Mouse (Mus musculus): ENCODE data around the gene Hist1h2bq. TPM values are rescaled to one million over a fixed set of nuclear protein-coding genes. Genes with fewer than 3 reads are reported as not detected.

The Hist1h2bq gene
- total and polyA plus RNA-seq, 2 experiments from 2014 or later, result 3.8 to 311 TPM

GRCm38 (mm10) chr13:21781021-21781555, 28.9 kb downstream of the Hist1h2bq start:
- Histone ChIP-seq H3K4me2 (ENCODE audit: low read depth, low read length, poor library complexity, severe bottlenecking) (peak overlapping the region; percentile 86), H3K27me3 (ENCODE audit: insufficient read depth, low read length) (no peaks in the 10 kb centered on the region), H3K9ac (replicated peaks; ENCODE audit: low read length, poor library complexity, severe bottlenecking) (no peak overlapping the region), H3K4me1 (ENCODE audit: insufficient read depth, low read length) (peaks cover 11% of the 10 kb centered on the region), H3K4me3 (ENCODE audit: low read depth, low read length) (no peak overlapping the region), H3K36me3 (ENCODE audit: insufficient read depth, low read length) (no peaks in the 10 kb centered on the region), H3K9me3 (ENCODE audit: low read length) (no peaks in the 10 kb centered on the region), H3K27ac (ENCODE audit: low read depth, low read length) (no peak overlapping the region)
- ATAC-seq (ENCODE audit: low FRiP score), result no peak
- WGBS, result 42% methylated on average over 6 of the region's 6 CpGs
- no peak for TF ChIP-seq CTCF (IDR thresholded peaks at IDR 0.05)
- DNase-seq (ENCODE audit: low spot score), result no peak

DNA sequence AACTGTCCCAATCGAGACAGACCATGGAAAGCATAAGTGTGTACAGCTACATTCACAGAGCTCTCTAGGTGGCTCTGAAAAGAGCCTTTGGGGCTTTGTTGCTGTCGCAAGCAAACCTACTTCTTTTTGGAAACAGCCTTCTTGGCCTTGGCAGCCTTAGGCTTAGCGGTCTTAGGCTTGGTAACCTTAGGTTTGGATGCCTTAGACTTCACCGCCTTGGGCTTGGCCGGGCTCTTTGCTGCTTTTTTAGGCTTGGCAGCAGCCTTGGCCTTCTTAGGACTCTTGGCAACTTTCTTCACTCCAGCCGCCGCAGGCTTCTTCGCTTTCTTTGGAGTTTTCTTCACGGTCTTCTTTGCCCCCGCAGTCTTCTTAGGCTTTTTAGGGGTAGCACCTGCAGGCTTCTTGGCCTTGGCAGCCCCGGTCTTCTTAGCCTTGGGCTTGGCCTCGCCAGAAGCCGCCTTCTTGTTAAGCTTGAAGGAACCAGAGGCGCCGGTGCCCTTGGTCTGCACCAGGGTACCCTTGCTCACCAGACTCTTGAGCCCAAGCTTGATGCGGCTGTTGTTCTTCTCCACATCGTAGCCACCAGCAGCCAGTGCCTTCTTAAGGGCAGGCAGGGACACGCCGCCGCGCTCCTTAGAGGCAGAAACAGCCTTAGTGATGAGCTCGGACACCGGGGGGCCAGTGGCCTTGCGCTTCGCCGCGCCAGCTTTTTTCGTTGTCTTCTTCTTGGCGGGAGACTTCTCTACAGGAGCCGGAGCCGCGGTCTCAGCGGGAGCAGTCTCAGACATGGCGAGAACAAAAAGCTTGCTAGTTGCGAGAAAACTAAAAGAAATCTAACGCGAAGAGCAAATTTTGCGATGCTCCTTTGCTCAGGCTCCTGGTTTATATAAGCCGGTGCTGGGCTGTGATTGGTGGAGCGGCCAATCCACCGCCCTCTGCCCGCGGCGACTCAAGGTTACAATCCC, 29.9 kb downstream of the Hist1h2bq start, which contains the start of gene Hist1h1b:
TSS of gene Hist1h1b (minus strand) at position 859 of the 965 bp plus-strand sequence.
- Histone ChIP-seq H3K27ac (ENCODE audit: low read depth, low read length) (0 out of 2 replicates have a peak within 1 kb of the TSS, but pooled peaks have one; percentile 9), H3K36me3 (ENCODE audit: insufficient read depth, low read length) (no peaks in the 10 kb centered on the region), H3K9me3 (ENCODE audit: low read length) (no peaks in the 10 kb centered on the region), H3K9ac (replicated peaks; ENCODE audit: low read length, poor library complexity, severe bottlenecking) (peak within 1 kb of the TSS; percentile 51; the same call in 1 of the 2 replicates), H3K4me1 (ENCODE audit: insufficient read depth, low read length) (peaks cover 11% of the 10 kb centered on the region), H3K4me2 (ENCODE audit: low read depth, low read length, poor library complexity, severe bottlenecking) (peak within 1 kb of the TSS; percentile 86), H3K27me3 (ENCODE audit: insufficient read depth, low read length) (no peaks in the 10 kb centered on the region), H3K4me3 (ENCODE audit: low read depth, low read length) (peak within 1 kb of the TSS; percentile 52)
- WGBS, result 0% methylated on average over 44 of the region's 44 CpGs
- DNase-seq (ENCODE audit: low spot score), result peak; percentile 64
- no peak; the same call in 1 of the 2 replicates for ATAC-seq (ENCODE audit: low FRiP score)
- TF ChIP-seq CTCF (IDR thresholded peaks at IDR 0.05), result no peak

- Histone ChIP-seq H3K4me3 (ENCODE audit: low read depth, low read length) (peak overlapping the region; percentile 52), H3K36me3 (ENCODE audit: insufficient read depth, low read length) (no peaks in the 10 kb centered on the region), H3K4me2 (ENCODE audit: low read depth, low read length, poor library complexity, severe bottlenecking) (peak overlapping the region; percentile 86), H3K9ac (replicated peaks; ENCODE audit: low read length, poor library complexity, severe bottlenecking) (peak overlapping the region; percentile 51), H3K4me1 (ENCODE audit: insufficient read depth, low read length) (peaks cover 11% of the 10 kb centered on the region), H3K9me3 (ENCODE audit: low read length) (no peaks in the 10 kb centered on the region), H3K27ac (ENCODE audit: low read depth, low read length) (peak overlapping the region; percentile 34; the same call in 1 of the 2 replicates), H3K27me3 (ENCODE audit: insufficient read depth, low read length) (no peaks in the 10 kb centered on the region)
- no peak for TF ChIP-seq CTCF (IDR thresholded peaks at IDR 0.05)
- DNase-seq (ENCODE audit: low spot score) (peak; percentile 97), ATAC-seq (ENCODE audit: low FRiP score) (peak; percentile 94)
- 3% methylated on average over 33 of the region's 33 CpGs for WGBS
Measured at GRCm38 (mm10) chr13:21778814-21779766, 30.9 kb downstream of the Hist1h2bq start.

Small RNA genes lying within 50 kb of the gene (microRNA-seq; reads per million reads assigned to microRNA genes)
- gene Gm19658 (ENCODE audit: borderline number of aligned reads) (not detected), gene Gm44346 (ENCODE audit: borderline number of aligned reads) (not detected), gene Gm44466 (ENCODE audit: borderline number of aligned reads) (not detected)

Other genes with a start within 250 kb of the Hist1h2bq start
Only the 30 nearest of the 31 such genes appear.
- gene Olfr1364, start 228.4 kb downstream of the Hist1h2bq start, total RNA-seq (2014; rRNA removed), result not detected in 2 replicates
- not detected in 2 replicates for gene Olfr1364, start 228.4 kb downstream of the Hist1h2bq start, polyA plus RNA-seq (2015; fragmentation: Nextera tagmentation; extraction: Ambion mirVana)
- gene Olfr1362, start 196.2 kb downstream of the Hist1h2bq start, total RNA-seq (2014; rRNA removed), result not detected in 2 replicates
- gene Olfr1362, start 196.2 kb downstream of the Hist1h2bq start, polyA plus RNA-seq (2015; fragmentation: Nextera tagmentation; extraction: Ambion mirVana), result not detected in 2 replicates
- gene Olfr11, start 167.7 kb downstream of the Hist1h2bq start, total RNA-seq (2014; rRNA removed), result not detected in 2 replicates
- not detected in 2 replicates for gene Olfr11, start 167.7 kb downstream of the Hist1h2bq start, polyA plus RNA-seq (2015; fragmentation: Nextera tagmentation; extraction: Ambion mirVana)
- not detected in 2 replicates for gene Olfr1361, start 146.8 kb downstream of the Hist1h2bq start, total RNA-seq (2014; rRNA removed)
- gene Olfr1361, start 146.8 kb downstream of the Hist1h2bq start, polyA plus RNA-seq (2015; fragmentation: Nextera tagmentation; extraction: Ambion mirVana), result not detected in 2 replicates
- gene Olfr1360, start 132.8 kb downstream of the Hist1h2bq start, total RNA-seq (2014; rRNA removed), result not detected in 2 replicates
- not detected in 2 replicates for gene Olfr1360, start 132.8 kb downstream of the Hist1h2bq start, polyA plus RNA-seq (2015; fragmentation: Nextera tagmentation; extraction: Ambion mirVana)
- gene Olfr1359, start 112.1 kb downstream of the Hist1h2bq start, total RNA-seq (2014; rRNA removed), result not detected in 2 replicates
- not detected in 2 replicates for gene Olfr1359, start 112.1 kb downstream of the Hist1h2bq start, polyA plus RNA-seq (2015; fragmentation: Nextera tagmentation; extraction: Ambion mirVana)
- 87.0 and 175 TPM in 2 replicates for gene Hist1h2bl, start 94.1 kb downstream of the Hist1h2bq start, total RNA-seq (2014; rRNA removed)
- not detected in 2 replicates for gene Hist1h2bl, start 94.1 kb downstream of the Hist1h2bq start, polyA plus RNA-seq (2015; fragmentation: Nextera tagmentation; extraction: Ambion mirVana)
- gene Hist1h2ai, start 93.8 kb downstream of the Hist1h2bq start, total RNA-seq (2014; rRNA removed), result 253 and 398 TPM in 2 replicates
- 3.2 and 3.5 TPM in 2 replicates for gene Hist1h2ai, start 93.8 kb downstream of the Hist1h2bq start, polyA plus RNA-seq (2015; fragmentation: Nextera tagmentation; extraction: Ambion mirVana)
- gene Hist1h3h, start 92.5 kb downstream of the Hist1h2bq start, total RNA-seq (2014; rRNA removed), result 258 and 532 TPM in 2 replicates
- 2.0 TPM in 1 of 2 replicates, not detected in the other for gene Hist1h3h, start 92.5 kb downstream of the Hist1h2bq start, polyA plus RNA-seq (2015; fragmentation: Nextera tagmentation; extraction: Ambion mirVana)
- gene Hist1h2bm, start 88.2 kb downstream of the Hist1h2bq start, total RNA-seq (2014; rRNA removed), result 201 and 468 TPM in 2 replicates
- gene Hist1h2bm, start 88.2 kb downstream of the Hist1h2bq start, polyA plus RNA-seq (2015; fragmentation: Nextera tagmentation; extraction: Ambion mirVana), result 0.39 and 0.51 TPM in 2 replicates
- 304 and 479 TPM in 2 replicates for gene Hist1h4j, start 75.1 kb downstream of the Hist1h2bq start, total RNA-seq (2014; rRNA removed)
- 0.32 TPM in 1 of 2 replicates, not detected in the other for gene Hist1h4j, start 75.1 kb downstream of the Hist1h2bq start, polyA plus RNA-seq (2015; fragmentation: Nextera tagmentation; extraction: Ambion mirVana)
- gene Hist1h4k, start 59.7 kb downstream of the Hist1h2bq start, total RNA-seq (2014; rRNA removed), result 386 and 434 TPM in 2 replicates
- gene Hist1h4k, start 59.7 kb downstream of the Hist1h2bq start, polyA plus RNA-seq (2015; fragmentation: Nextera tagmentation; extraction: Ambion mirVana), result 0.80 and 2.1 TPM in 2 replicates
- gene Hist1h2ak, start 56.4 kb downstream of the Hist1h2bq start, total RNA-seq (2014; rRNA removed), result 254 and 276 TPM in 2 replicates
- gene Hist1h2ak, start 56.4 kb downstream of the Hist1h2bq start, polyA plus RNA-seq (2015; fragmentation: Nextera tagmentation; extraction: Ambion mirVana), result 2.4 and 4.6 TPM in 2 replicates
- gene Hist1h2bn, start 56.1 kb downstream of the Hist1h2bq start, total RNA-seq (2014; rRNA removed), result 212 and 326 TPM in 2 replicates
- gene Hist1h2bn, start 56.1 kb downstream of the Hist1h2bq start, polyA plus RNA-seq (2015; fragmentation: Nextera tagmentation; extraction: Ambion mirVana), result not detected in 2 replicates
- 54.7 and 116 TPM in 2 replicates for gene Hist1h1b, start 29.6 kb downstream of the Hist1h2bq start, total RNA-seq (2014; rRNA removed)
- 2.0 TPM in 2 replicates for gene Hist1h1b, start 29.6 kb downstream of the Hist1h2bq start, polyA plus RNA-seq (2015; fragmentation: Nextera tagmentation; extraction: Ambion mirVana)
- 282 and 525 TPM in 2 replicates for gene Hist1h3i, start 26.8 kb downstream of the Hist1h2bq start, total RNA-seq (2014; rRNA removed)
- gene Hist1h3i, start 26.8 kb downstream of the Hist1h2bq start, polyA plus RNA-seq (2015; fragmentation: Nextera tagmentation; extraction: Ambion mirVana), result 8.2 and 10.0 TPM in 2 replicates
- gene Hist1h2an, start 23.0 kb downstream of the Hist1h2bq start, total RNA-seq (2014; rRNA removed), result 145 and 318 TPM in 2 replicates
- not detected in 2 replicates for gene Hist1h2an, start 23.0 kb downstream of the Hist1h2bq start, polyA plus RNA-seq (2015; fragmentation: Nextera tagmentation; extraction: Ambion mirVana)
- gene Hist1h2bp, start 22.7 kb downstream of the Hist1h2bq start, total RNA-seq (2014; rRNA removed), result 41.9 and 77.2 TPM in 2 replicates
- 0.48 and 0.76 TPM in 2 replicates for gene Hist1h2bp, start 22.7 kb downstream of the Hist1h2bq start, polyA plus RNA-seq (2015; fragmentation: Nextera tagmentation; extraction: Ambion mirVana)
- gene Hist1h2ao, start 268 bp upstream of the Hist1h2bq start, total RNA-seq (2014; rRNA removed), result not detected in 2 replicates
- gene Hist1h2ao, start 268 bp upstream of the Hist1h2bq start, polyA plus RNA-seq (2015; fragmentation: Nextera tagmentation; extraction: Ambion mirVana), result not detected in 2 replicates
- gene Hist1h4m, start 1.5 kb upstream of the Hist1h2bq start, total RNA-seq (2014; rRNA removed), result 2.3 TPM in 1 of 2 replicates, not detected in the other
- 1.8 TPM in 1 of 2 replicates, not detected in the other for gene Hist1h4m, start 1.5 kb upstream of the Hist1h2bq start, polyA plus RNA-seq (2015; fragmentation: Nextera tagmentation; extraction: Ambion mirVana)
- gene Hist1h4n, start 22.0 kb upstream of the Hist1h2bq start, total RNA-seq (2014; rRNA removed), result 1,387 and 1,972 TPM in 2 replicates
- 1.7 and 2.3 TPM in 2 replicates for gene Hist1h4n, start 22.0 kb upstream of the Hist1h2bq start, polyA plus RNA-seq (2015; fragmentation: Nextera tagmentation; extraction: Ambion mirVana)
- gene Hist1h2ap, start 23.3 kb upstream of the Hist1h2bq start, total RNA-seq (2014; rRNA removed), result 409 and 620 TPM in 2 replicates
- 282 and 299 TPM in 2 replicates for gene Hist1h2ap, start 23.3 kb upstream of the Hist1h2bq start, polyA plus RNA-seq (2015; fragmentation: Nextera tagmentation; extraction: Ambion mirVana)
- 112 and 283 TPM in 2 replicates for gene Hist1h2br, start 23.5 kb upstream of the Hist1h2bq start, total RNA-seq (2014; rRNA removed)
- 3.0 and 4.0 TPM in 2 replicates for gene Hist1h2br, start 23.5 kb upstream of the Hist1h2bq start, polyA plus RNA-seq (2015; fragmentation: Nextera tagmentation; extraction: Ambion mirVana)
- gene Zfp184, start 134.9 kb upstream of the Hist1h2bq start, total RNA-seq (2014; rRNA removed), result 8.1 and 9.8 TPM in 2 replicates
- 7.5 and 8.4 TPM in 2 replicates for gene Zfp184, start 134.9 kb upstream of the Hist1h2bq start, polyA plus RNA-seq (2015; fragmentation: Nextera tagmentation; extraction: Ambion mirVana)
- 0.05 and 0.90 TPM in 2 replicates for gene Pom121l2, start 171.0 kb upstream of the Hist1h2bq start, total RNA-seq (2014; rRNA removed)
- gene Pom121l2, start 171.0 kb upstream of the Hist1h2bq start, polyA plus RNA-seq (2015; fragmentation: Nextera tagmentation; extraction: Ambion mirVana), result not detected in 2 replicates
- gene Prss16, start 199.5 kb upstream of the Hist1h2bq start, total RNA-seq (2014; rRNA removed), result 0.09 and 1.6 TPM in 2 replicates
- not detected in 2 replicates for gene Prss16, start 199.5 kb upstream of the Hist1h2bq start, polyA plus RNA-seq (2015; fragmentation: Nextera tagmentation; extraction: Ambion mirVana)
- 4.5 and 62.6 TPM in 2 replicates for gene Hist1h2ah, start 225.4 kb upstream of the Hist1h2bq start, total RNA-seq (2014; rRNA removed)
- gene Hist1h2ah, start 225.4 kb upstream of the Hist1h2bq start, polyA plus RNA-seq (2015; fragmentation: Nextera tagmentation; extraction: Ambion mirVana), result 6.9 TPM in 1 of 2 replicates, not detected in the other
- gene Hist1h2bk, start 225.7 kb upstream of the Hist1h2bq start, total RNA-seq (2014; rRNA removed), result 112 and 321 TPM in 2 replicates
- not detected in 2 replicates for gene Hist1h2bk, start 225.7 kb upstream of the Hist1h2bq start, polyA plus RNA-seq (2015; fragmentation: Nextera tagmentation; extraction: Ambion mirVana)
- gene Hist1h4i, start 231.2 kb upstream of the Hist1h2bq start, total RNA-seq (2014; rRNA removed), result 10.0 and 19.2 TPM in 2 replicates
- 2.2 and 2.5 TPM in 2 replicates for gene Hist1h4i, start 231.2 kb upstream of the Hist1h2bq start, polyA plus RNA-seq (2015; fragmentation: Nextera tagmentation; extraction: Ambion mirVana)
- gene Hist1h2ag, start 232.7 kb upstream of the Hist1h2bq start, total RNA-seq (2014; rRNA removed), result 84.2 and 252 TPM in 2 replicates
- 2.5 TPM in 1 of 2 replicates, not detected in the other for gene Hist1h2ag, start 232.7 kb upstream of the Hist1h2bq start, polyA plus RNA-seq (2015; fragmentation: Nextera tagmentation; extraction: Ambion mirVana)

Measured in midbrain, postnatal 0 days (tissue).